Mouse (Mus musculus): ENCODE results near the gene Mapk11. TPM values are rescaled to one million over a fixed set of nuclear protein-coding genes. Genes with fewer than 3 reads are reported as not detected.

The Mapk11 gene
- polyA plus RNA-seq, 1 experiment from 2014 or later, result 10.4 TPM

Small RNAs within 50 kb of the gene (microRNA-seq; reads per million reads assigned to microRNA genes)
- gene Mir6958 (2.6 reads per million, percentile 9 among the genes with 10 or more reads in this experiment), gene Mir7118 (not detected)

Other genes starting within 250 kb of the Mapk11 start
- not detected in 2 replicates for gene Ttll8, start 195.2 kb downstream of the Mapk11 start, polyA plus RNA-seq (2015; fragmentation: Nextera tagmentation; extraction: Ambion mirVana)
- 0.13 and 0.15 TPM in 2 replicates for gene Mlc1, start 170.6 kb downstream of the Mapk11 start, polyA plus RNA-seq (2015; fragmentation: Nextera tagmentation; extraction: Ambion mirVana)
- gene Mov10l1, start 166.7 kb downstream of the Mapk11 start, polyA plus RNA-seq (2015; fragmentation: Nextera tagmentation; extraction: Ambion mirVana), result not detected in 2 replicates
- 0.68 and 0.90 TPM in 2 replicates for gene Panx2, start 89.9 kb downstream of the Mapk11 start, polyA plus RNA-seq (2015; fragmentation: Nextera tagmentation; extraction: Ambion mirVana)
- 49.4 and 51.3 TPM in 2 replicates for gene Trabd, start 74.5 kb downstream of the Mapk11 start, polyA plus RNA-seq (2015; fragmentation: Nextera tagmentation; extraction: Ambion mirVana)
- gene Selenoo, start 60.5 kb downstream of the Mapk11 start, polyA plus RNA-seq (2015; fragmentation: Nextera tagmentation; extraction: Ambion mirVana), result 18.6 and 19.0 TPM in 2 replicates
- gene Tubgcp6, start 26.5 kb downstream of the Mapk11 start, polyA plus RNA-seq (2015; fragmentation: Nextera tagmentation; extraction: Ambion mirVana), result 17.5 and 18.1 TPM in 2 replicates
- 17.4 and 18.7 TPM in 2 replicates for gene Hdac10, start 20.9 kb downstream of the Mapk11 start, polyA plus RNA-seq (2015; fragmentation: Nextera tagmentation; extraction: Ambion mirVana)
- gene Mapk12, start 8.9 kb downstream of the Mapk11 start, polyA plus RNA-seq (2015; fragmentation: Nextera tagmentation; extraction: Ambion mirVana), result 6.4 and 6.5 TPM in 2 replicates
- gene Plxnb2, start 31.2 kb upstream of the Mapk11 start, polyA plus RNA-seq (2015; fragmentation: Nextera tagmentation; extraction: Ambion mirVana), result 130 and 144 TPM in 2 replicates
- 22.8 and 25.8 TPM in 2 replicates for gene Dennd6b, start 46.9 kb upstream of the Mapk11 start, polyA plus RNA-seq (2015; fragmentation: Nextera tagmentation; extraction: Ambion mirVana)
- gene Ppp6r2, start 61.9 kb upstream of the Mapk11 start, polyA plus RNA-seq (2015; fragmentation: Nextera tagmentation; extraction: Ambion mirVana), result 31.8 and 36.3 TPM in 2 replicates
- gene Sbf1, start 165.7 kb upstream of the Mapk11 start, polyA plus RNA-seq (2015; fragmentation: Nextera tagmentation; extraction: Ambion mirVana), result 62.8 and 66.3 TPM in 2 replicates
- gene Adm2, start 173.1 kb upstream of the Mapk11 start, polyA plus RNA-seq (2015; fragmentation: Nextera tagmentation; extraction: Ambion mirVana), result 0.54 and 0.83 TPM in 2 replicates
- not detected in 2 replicates for gene Miox, start 184.8 kb upstream of the Mapk11 start, polyA plus RNA-seq (2015; fragmentation: Nextera tagmentation; extraction: Ambion mirVana)
- gene Lmf2, start 206.0 kb upstream of the Mapk11 start, polyA plus RNA-seq (2015; fragmentation: Nextera tagmentation; extraction: Ambion mirVana), result 57.6 and 65.1 TPM in 2 replicates
- gene Ncaph2, start 206.1 kb upstream of the Mapk11 start, polyA plus RNA-seq (2015; fragmentation: Nextera tagmentation; extraction: Ambion mirVana), result 146 and 162 TPM in 2 replicates
- gene Sco2, start 224.2 kb upstream of the Mapk11 start, polyA plus RNA-seq (2015; fragmentation: Nextera tagmentation; extraction: Ambion mirVana), result 5.4 and 5.8 TPM in 2 replicates
- 1.3 TPM in 2 replicates for gene Tymp, start 227.4 kb upstream of the Mapk11 start, polyA plus RNA-seq (2015; fragmentation: Nextera tagmentation; extraction: Ambion mirVana)
- 0.23 and 0.29 TPM in 2 replicates for gene Odf3b, start 229.7 kb upstream of the Mapk11 start, polyA plus RNA-seq (2015; fragmentation: Nextera tagmentation; extraction: Ambion mirVana)
- 0.05 TPM in 1 of 2 replicates, not detected in the other for gene Klhdc7b, start 235.3 kb upstream of the Mapk11 start, polyA plus RNA-seq (2015; fragmentation: Nextera tagmentation; extraction: Ambion mirVana)

Measured in limb, embryonic 13.5 days (tissue).